Mouse (Mus musculus): ENCODE results near the gene Gm47996.

The Gm47996 gene

GRCm38 (mm10) chr1:151250109-151250508 lies 40.2 kb downstream of the Gm47996 start:
- DNase-seq (ENCODE audit: low read depth): no peak

GRCm38 (mm10) chr1:151250529-151251193 lies 40.7 kb downstream of the Gm47996 start:
- DNase-seq (ENCODE audit: low read depth): no peak

DNA sequence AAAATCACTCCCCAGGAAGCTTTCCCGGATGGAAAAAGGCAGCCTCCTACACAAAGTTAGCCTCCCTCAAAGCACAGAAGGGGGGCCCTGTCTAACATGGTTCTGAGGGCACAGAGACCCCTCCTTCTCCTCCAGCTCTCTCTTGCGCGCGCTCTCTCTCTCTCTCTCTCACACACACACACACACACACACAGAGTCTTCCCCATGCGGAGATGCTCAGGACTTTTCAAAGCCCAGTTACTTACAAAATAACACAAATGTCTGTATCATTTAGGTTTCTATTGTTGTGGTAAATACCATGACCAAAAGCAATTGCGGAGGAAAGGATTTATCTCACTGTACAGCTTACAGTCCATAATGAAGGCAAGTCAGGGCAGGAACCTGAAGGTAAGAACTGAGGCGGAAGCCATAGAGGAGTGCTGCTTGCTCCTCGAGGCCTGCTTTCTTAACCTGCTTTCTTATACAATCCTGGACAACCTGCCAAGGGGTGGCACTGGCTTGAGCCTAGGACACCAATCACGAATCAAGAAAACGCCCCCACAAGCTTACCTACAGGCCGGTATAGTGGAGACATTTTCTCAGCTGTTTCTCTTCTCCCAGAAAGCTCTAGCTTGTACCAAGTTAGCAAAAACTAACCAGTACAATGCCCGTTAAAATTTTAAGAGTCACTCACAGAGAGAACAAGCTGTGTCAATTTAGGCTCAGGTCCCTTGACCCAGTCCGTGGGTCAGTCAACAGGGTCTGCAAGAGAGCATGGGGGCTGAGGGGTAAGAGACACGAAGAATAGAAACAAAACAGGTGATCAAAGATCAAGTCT lies 41.5 kb downstream of the Gm47996 start:
- no peak for DNase-seq (ENCODE audit: low read depth)

DNA sequence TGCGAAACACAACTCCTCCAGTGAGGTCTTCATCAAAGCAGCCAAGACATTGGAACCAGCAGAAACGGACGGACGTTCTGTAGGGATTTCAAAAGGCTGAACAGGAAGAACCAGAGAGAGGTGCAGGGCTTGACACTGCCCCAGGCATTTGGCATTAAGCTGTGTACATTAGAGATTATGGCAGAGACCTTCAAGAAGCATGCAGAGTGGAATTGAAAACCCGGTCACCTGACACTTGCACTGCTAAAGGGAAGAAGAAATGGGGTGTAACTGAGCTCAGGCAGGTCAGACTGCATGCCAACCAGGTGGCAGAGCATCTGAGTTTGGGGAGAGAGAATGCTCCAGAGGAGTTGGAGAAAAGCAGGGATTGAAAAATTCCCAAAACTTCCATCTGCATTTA lies 45.5 kb downstream of the Gm47996 start:
- DNase-seq (ENCODE audit: low read depth): no peak

- DNase-seq (ENCODE audit: low read depth): no peak
Measured at GRCm38 (mm10) chr1:151258090-151258954, 48.4 kb downstream of the Gm47996 start.

DNA sequence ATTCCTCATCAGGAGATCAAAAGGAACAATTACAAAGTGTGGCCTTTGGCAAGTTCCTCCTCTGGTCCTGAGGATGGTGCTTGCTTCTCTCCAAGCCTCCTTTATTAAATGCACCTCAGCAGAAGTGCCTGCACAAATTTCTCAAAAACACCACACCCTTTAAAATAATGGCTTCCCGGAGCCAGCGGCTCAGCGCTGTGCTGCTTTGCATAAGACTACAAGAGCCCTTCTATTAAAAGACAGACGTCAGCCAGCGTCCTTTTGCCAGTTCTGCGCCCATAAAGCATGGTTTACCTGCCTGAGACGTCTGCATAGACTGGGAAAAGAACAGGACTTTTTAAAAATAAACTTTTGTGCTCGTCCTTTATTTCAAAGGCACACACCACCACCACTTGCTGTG lies 49.1 kb downstream of the Gm47996 start:
- DNase-seq (ENCODE audit: low read depth): no peak

All from naive thymus-derived CD4-positive, alpha-beta T cell, adult 2 months (primary cell).